Mouse (Mus musculus) mesoderm, embryonic 11.5 days (tissue): ENCODE results near the gene Hpcal1.
A peak's percentile ranks its signal among the peaks of the same experiment; 100 is the strongest.
"Not testable (repeated sequence)": the region's sequence is repeated elsewhere in the genome, so short reads cannot be mapped to it uniquely, and the experiment has no call there.

Experiments used
- DNase-seq: peaks from one replicate; pipeline ENCODE4 v3.0.0-alpha.2; 2012; ENCODE audit warnings: low read depth, low spot score

Gene Hpcal1

GRCm38 (mm10) chr12:17778320-17778719, 87.7 kb downstream of the Hpcal1 start:
- DNase-seq, result peak; percentile 40

GRCm38 (mm10) chr12:17779093-17779492, 88.4 kb downstream of the Hpcal1 start:
- DNase-seq, result no peak

GRCm38 (mm10) chr12:17789486-17789885, 98.8 kb downstream of the Hpcal1 start:
- no peak for DNase-seq

GRCm38 (mm10) chr12:17791111-17791510, 100.5 kb downstream of the Hpcal1 start:
- no peak for DNase-seq

- DNase-seq, result no peak
Observed at GRCm38 (mm10) chr12:17792756-17793155, 102.1 kb downstream of the Hpcal1 start.

- no peak for DNase-seq
Observed at GRCm38 (mm10) chr12:17795660-17796278, 105.1 kb downstream of the Hpcal1 start.

- DNase-seq, result not testable (repeated sequence)
Observed at GRCm38 (mm10) chr12:17798261-17798660, 107.6 kb downstream of the Hpcal1 start.

- peak; percentile 77 for DNase-seq
Observed at GRCm38 (mm10) chr12:17808542-17808941, 117.9 kb downstream of the Hpcal1 start.

GRCm38 (mm10) chr12:17835279-17835678, 144.6 kb downstream of the Hpcal1 start:
- DNase-seq, result not testable (repeated sequence)
